Mouse (Mus musculus): ENCODE measurements around the gene Tff1. TPM values are rescaled to one million over a fixed set of nuclear protein-coding genes. Genes with fewer than 3 reads are reported as not detected.

Tff1 gene
- total RNA-seq, 4 experiments from 2014 or later, result not detected

Other genes starting within 250 kb of the Tff1 start
- 1 to 10 TPM in 2 of 4 experiments, not detected in 2; 1.4 to 2.5 TPM for gene Umodl1, start 210.6 kb downstream of the Tff1 start, total RNA-seq (2022)
- 10 to 100 TPM; 11.7 to 28.2 (median 16.2) TPM for gene Abcg1, start 107.6 kb downstream of the Tff1 start, total RNA-seq (2022)
- not detected for gene Tff3, start 35.6 kb downstream of the Tff1 start, total RNA-seq (2022)
- not detected for gene Tff2, start 21.0 kb downstream of the Tff1 start, total RNA-seq (2022)
- gene Tmprss3, start 33.7 kb upstream of the Tff1 start, total RNA-seq (2022), result not detected
- under 1 TPM; 0.12 to 0.51 (median 0.31) TPM for gene Ubash3a, start 42.6 kb upstream of the Tff1 start, total RNA-seq (2022)
- gene Rsph1, start 112.1 kb upstream of the Tff1 start, total RNA-seq (2022), result 10 to 100 TPM in 2 of 4 experiments, 1 to 10 TPM in 2; 3.9 to 14.9 (median 9.1) TPM
- 10 to 100 TPM; 13.1 to 26.4 (median 22.5) TPM for gene Slc37a1, start 121.5 kb upstream of the Tff1 start, total RNA-seq (2022)
- 1 to 10 TPM; 3.0 to 7.7 (median 5.2) TPM for gene Pde9a, start 220.9 kb upstream of the Tff1 start, total RNA-seq (2022)